Mouse (Mus musculus) gastrocnemius, adult 18-20 months (tissue): ENCODE measurements at regions not wholly inside any gene's neighbourhood (a gene's known extent, or its start where the extent isn't known, plus 50 kb on each side); places are given as distances from the start of the nearest gene placed in this dataset.

ENCODE experiments used
- DNase-seq: peaks from one replicate; pipeline ENCODE4 v3.0.0; 2021; ENCODE audit warnings: low spot score

GRCm38 (mm10) chr2:162734286-162734685 is 73.3 kb upstream of the Ptprt start:
- DNase-seq: no peak

- DNase-seq: no peak
Measured at GRCm38 (mm10) chr2:162720016-162720415, 59.1 kb upstream of the Ptprt start.

- DNase-seq: no peak
Measured at GRCm38 (mm10) chr2:162718466-162718865, 57.5 kb upstream of the Ptprt start.

DNA sequence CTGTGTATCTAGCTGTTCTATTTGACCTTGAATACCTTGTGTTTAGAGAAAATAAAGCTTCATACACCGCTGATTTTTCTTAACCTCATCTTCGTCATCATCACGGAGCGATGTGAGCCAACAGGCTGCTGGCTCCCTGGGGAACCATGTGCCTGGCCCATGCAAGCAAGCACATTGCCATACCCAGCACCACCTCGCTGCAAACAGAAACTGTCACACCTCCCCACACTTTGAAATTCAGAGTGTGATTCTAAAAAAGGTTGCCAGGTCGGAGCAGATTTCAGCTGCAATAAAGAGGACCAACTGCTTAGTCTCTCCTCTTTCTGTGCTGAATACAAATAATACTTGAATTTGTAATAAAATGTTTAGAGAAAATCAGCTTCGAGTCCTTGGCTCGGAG is 54.0 kb upstream of the Ptprt start:
- no peak for DNase-seq

- no peak for DNase-seq
Measured at GRCm38 (mm10) chr2:162712972-162713371, 52.0 kb upstream of the Ptprt start.

DNA sequence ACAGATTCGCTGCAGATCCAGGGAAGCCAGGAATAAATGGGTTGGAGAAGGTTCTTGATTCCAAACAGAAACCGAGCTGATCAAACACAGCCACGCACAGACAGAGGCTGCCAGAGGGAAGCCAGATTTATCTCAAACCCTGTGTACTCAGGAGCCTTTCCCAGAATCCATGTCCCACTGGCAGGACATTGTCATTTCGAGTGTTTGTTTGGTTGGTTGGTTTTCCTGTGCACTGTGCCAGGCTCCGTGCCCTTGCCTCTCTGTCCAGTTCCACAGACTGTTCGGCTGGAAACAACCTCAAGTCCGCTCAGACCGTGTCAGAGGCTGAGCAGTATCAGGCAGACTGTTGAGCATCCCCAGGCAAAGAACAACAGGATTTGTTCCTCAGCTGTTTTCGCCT is 51.4 kb upstream of the Ptprt start:
- DNase-seq: no peak
